Mouse (Mus musculus): Measurements from ENCODE around the gene Mrm2. TPM values are rescaled to one million over a fixed set of nuclear protein-coding genes. Genes with fewer than 3 reads are reported as not detected.

Mrm2 gene
- polyA plus RNA-seq, 1 experiment from 2014 or later, result 13.7 TPM

- no peak for ATAC-seq
- WGBS, result 93% methylated on average over 9 of the region's 9 CpGs
- TF ChIP-seq CTCF (IDR thresholded peaks at IDR 0.05; ENCODE audit: low read depth), result no peak
These were observed 18.2 kb upstream of the Mrm2 start for GRCm38 (mm10) chr5:140349882-140350281.

GRCm38 (mm10) chr5:140346050-140346449 is 14.4 kb upstream of the Mrm2 start:
- Histone ChIP-seq H3K9ac (ENCODE audit: low read depth, low read length) (no peak overlapping the region), H3K27me3 (replicated peaks; ENCODE audit: control insufficient read depth, insufficient read depth, low read length) (no peaks in the 10 kb centered on the region), H3K36me3 (ENCODE audit: control insufficient read depth, insufficient read depth) (peaks cover 52% of the 10 kb centered on the region), H3K27ac (ENCODE audit: low read depth, low read length) (no peak overlapping the region), H3K4me2 (replicated peaks; ENCODE audit: low read depth) (no peak overlapping the region), H3K4me1 (replicated peaks; ENCODE audit: control insufficient read depth, insufficient read depth, low read length) (no peaks in the 10 kb centered on the region), H3K9me3 (ENCODE audit: control insufficient read depth) (no peaks in the 10 kb centered on the region), H3K4me3 (ENCODE audit: low read depth, low read length) (no peak overlapping the region)
- no peak for TF ChIP-seq CTCF (IDR thresholded peaks at IDR 0.05; ENCODE audit: low read depth)
- WGBS, result 68% methylated on average over 1 of the region's 1 CpGs
- ATAC-seq, result no peak

More at GRCm38 (mm10) chr5:140349882-140350281, 18.2 kb upstream of the Mrm2 start:
- no peak overlapping the region for H3K4me2 ChIP-seq (replicated peaks; ENCODE audit: low read depth)
- no peaks in the 10 kb centered on the region for H3K4me1 ChIP-seq (replicated peaks; ENCODE audit: control insufficient read depth, insufficient read depth, low read length)
- H3K36me3 ChIP-seq (ENCODE audit: control insufficient read depth, insufficient read depth), result peaks cover 66% of the 10 kb centered on the region
- H3K9me3 ChIP-seq (ENCODE audit: control insufficient read depth), result no peaks in the 10 kb centered on the region
- H3K27me3 ChIP-seq (replicated peaks; ENCODE audit: control insufficient read depth, insufficient read depth, low read length), result no peaks in the 10 kb centered on the region
- H3K27ac ChIP-seq (ENCODE audit: low read depth, low read length), result no peak overlapping the region
- no peak overlapping the region for H3K9ac ChIP-seq (ENCODE audit: low read depth, low read length)
- no peak overlapping the region for H3K4me3 ChIP-seq (ENCODE audit: low read depth, low read length)

- Histone ChIP-seq H3K4me1 (replicated peaks; ENCODE audit: control insufficient read depth, insufficient read depth, low read length) (no peaks in the 10 kb centered on the region), H3K4me2 (replicated peaks; ENCODE audit: low read depth) (no peak overlapping the region), H3K27ac (ENCODE audit: low read depth, low read length) (no peak overlapping the region), H3K4me3 (ENCODE audit: low read depth, low read length) (no peak overlapping the region), H3K9ac (ENCODE audit: low read depth, low read length) (no peak overlapping the region), H3K27me3 (replicated peaks; ENCODE audit: control insufficient read depth, insufficient read depth, low read length) (no peaks in the 10 kb centered on the region), H3K36me3 (ENCODE audit: control insufficient read depth, insufficient read depth) (peaks cover 52% of the 10 kb centered on the region), H3K9me3 (ENCODE audit: control insufficient read depth) (no peaks in the 10 kb centered on the region)
- no peak for TF ChIP-seq CTCF (IDR thresholded peaks at IDR 0.05; ENCODE audit: low read depth)
- WGBS, result 91% methylated on average over 4 of the region's 4 CpGs
- no peak for ATAC-seq
These were observed 13.5 kb upstream of the Mrm2 start for GRCm38 (mm10) chr5:140345244-140345643.

- ATAC-seq, result no peak
- peaks cover 64% of the 10 kb centered on the region for H3K36me3 ChIP-seq (ENCODE audit: control insufficient read depth, insufficient read depth)
- WGBS, result 80% methylated on average over 4 of the region's 4 CpGs
These were observed 11.2 kb upstream of the Mrm2 start for GRCm38 (mm10) chr5:140342880-140343279.

DNA sequence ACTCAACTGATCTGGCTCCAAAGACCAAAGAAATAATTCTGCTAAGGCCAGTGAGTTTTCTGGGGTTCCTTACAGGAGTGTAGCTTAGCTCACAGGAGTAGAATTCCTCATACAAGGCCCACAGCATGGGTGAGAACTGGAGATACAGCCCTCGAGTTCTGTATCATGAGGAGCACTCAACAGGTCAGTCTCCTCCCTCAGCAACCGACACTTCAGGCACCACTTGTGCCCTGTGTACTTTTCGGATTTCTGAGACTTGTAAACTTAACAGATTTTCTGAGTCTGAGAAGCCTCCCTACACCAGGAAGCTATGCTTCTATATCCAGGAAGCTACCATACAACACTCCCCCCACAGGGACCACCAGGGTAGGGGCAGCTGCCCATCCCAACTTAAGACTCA is 8.1 kb upstream of the Mrm2 start:
- Histone ChIP-seq H3K4me3 (ENCODE audit: low read depth, low read length) (no peak overlapping the region), H3K27me3 (replicated peaks; ENCODE audit: control insufficient read depth, insufficient read depth, low read length) (no peaks in the 10 kb centered on the region), H3K27ac (ENCODE audit: low read depth, low read length) (no peak overlapping the region), H3K9ac (ENCODE audit: low read depth, low read length) (no peak overlapping the region), H3K4me2 (replicated peaks; ENCODE audit: low read depth) (no peak overlapping the region), H3K36me3 (ENCODE audit: control insufficient read depth, insufficient read depth) (peaks cover 56% of the 10 kb centered on the region), H3K4me1 (replicated peaks; ENCODE audit: control insufficient read depth, insufficient read depth, low read length) (no peaks in the 10 kb centered on the region), H3K9me3 (ENCODE audit: control insufficient read depth) (no peaks in the 10 kb centered on the region)
- TF ChIP-seq CTCF (IDR thresholded peaks at IDR 0.05; ENCODE audit: low read depth), result no peak
- WGBS, result 80% methylated on average over 3 of the region's 3 CpGs
- ATAC-seq, result no peak

More at GRCm38 (mm10) chr5:140342880-140343279, 11.2 kb upstream of the Mrm2 start:
- peak; percentile 60 for TF ChIP-seq CTCF (IDR thresholded peaks at IDR 0.05; ENCODE audit: low read depth)
- no peak overlapping the region for H3K4me2 ChIP-seq (replicated peaks; ENCODE audit: low read depth)
- H3K9ac ChIP-seq (ENCODE audit: low read depth, low read length), result no peak overlapping the region
- H3K4me1 ChIP-seq (replicated peaks; ENCODE audit: control insufficient read depth, insufficient read depth, low read length), result no peaks in the 10 kb centered on the region
- H3K27ac ChIP-seq (ENCODE audit: low read depth, low read length), result no peak overlapping the region
- no peaks in the 10 kb centered on the region for H3K27me3 ChIP-seq (replicated peaks; ENCODE audit: control insufficient read depth, insufficient read depth, low read length)
- no peak overlapping the region for H3K4me3 ChIP-seq (ENCODE audit: low read depth, low read length)
- no peaks in the 10 kb centered on the region for H3K9me3 ChIP-seq (ENCODE audit: control insufficient read depth)

- Histone ChIP-seq H3K4me2 (replicated peaks; ENCODE audit: low read depth) (no peak overlapping the region), H3K9ac (ENCODE audit: low read depth, low read length) (no peak overlapping the region), H3K9me3 (ENCODE audit: control insufficient read depth) (no peaks in the 10 kb centered on the region), H3K27me3 (replicated peaks; ENCODE audit: control insufficient read depth, insufficient read depth, low read length) (no peaks in the 10 kb centered on the region), H3K36me3 (ENCODE audit: control insufficient read depth, insufficient read depth) (peaks cover 47% of the 10 kb centered on the region), H3K4me3 (ENCODE audit: low read depth, low read length) (no peak overlapping the region), H3K4me1 (replicated peaks; ENCODE audit: control insufficient read depth, insufficient read depth, low read length) (no peaks in the 10 kb centered on the region), H3K27ac (ENCODE audit: low read depth, low read length) (no peak overlapping the region)
- WGBS, result 96% methylated on average over 4 of the region's 4 CpGs
- TF ChIP-seq CTCF (IDR thresholded peaks at IDR 0.05; ENCODE audit: low read depth), result peak; percentile 46
- ATAC-seq, result no peak
These were observed 7.1 kb upstream of the Mrm2 start for GRCm38 (mm10) chr5:140338779-140339178.

DNA sequence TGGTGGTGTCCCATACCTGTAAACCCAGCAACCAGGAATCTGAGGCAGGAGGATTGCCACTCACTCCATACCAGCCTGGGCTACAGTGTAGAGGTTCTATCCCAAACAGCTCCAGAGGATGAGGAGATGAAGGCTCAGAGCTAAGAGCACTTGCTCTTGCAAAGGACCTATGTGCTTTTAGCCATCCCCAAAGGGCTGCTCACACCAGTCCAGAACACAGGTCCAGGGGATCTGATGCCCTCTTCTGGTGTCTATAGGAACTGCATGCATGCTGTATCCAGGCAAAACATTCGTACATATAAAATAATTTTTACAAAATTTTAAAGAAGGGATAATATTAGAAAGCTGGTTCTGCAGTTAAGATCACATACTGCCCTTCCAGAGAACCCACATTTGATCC is 5.0 kb upstream of the Mrm2 start:
- no peak for ATAC-seq
- Histone ChIP-seq H3K4me3 (ENCODE audit: low read depth, low read length) (no peak overlapping the region), H3K9ac (ENCODE audit: low read depth, low read length) (no peak overlapping the region), H3K9me3 (ENCODE audit: control insufficient read depth) (no peaks in the 10 kb centered on the region), H3K4me1 (replicated peaks; ENCODE audit: control insufficient read depth, insufficient read depth, low read length) (no peaks in the 10 kb centered on the region), H3K27ac (ENCODE audit: low read depth, low read length) (no peak overlapping the region), H3K27me3 (replicated peaks; ENCODE audit: control insufficient read depth, insufficient read depth, low read length) (no peaks in the 10 kb centered on the region), H3K36me3 (ENCODE audit: control insufficient read depth, insufficient read depth) (peaks cover 41% of the 10 kb centered on the region), H3K4me2 (replicated peaks; ENCODE audit: low read depth) (no peak overlapping the region)
- TF ChIP-seq CTCF (IDR thresholded peaks at IDR 0.05; ENCODE audit: low read depth), result peak; percentile 81
- WGBS, result 67% methylated on average over 1 of the region's 1 CpGs

Measured in intestine, postnatal 0 days (tissue).